Mouse (Mus musculus): ENCODE measurements at regions not wholly inside any gene's neighbourhood (a gene's known extent, or its start where the extent isn't known, plus 50 kb on each side); places are given as distances from the start of the nearest gene placed in this dataset.

DNA sequence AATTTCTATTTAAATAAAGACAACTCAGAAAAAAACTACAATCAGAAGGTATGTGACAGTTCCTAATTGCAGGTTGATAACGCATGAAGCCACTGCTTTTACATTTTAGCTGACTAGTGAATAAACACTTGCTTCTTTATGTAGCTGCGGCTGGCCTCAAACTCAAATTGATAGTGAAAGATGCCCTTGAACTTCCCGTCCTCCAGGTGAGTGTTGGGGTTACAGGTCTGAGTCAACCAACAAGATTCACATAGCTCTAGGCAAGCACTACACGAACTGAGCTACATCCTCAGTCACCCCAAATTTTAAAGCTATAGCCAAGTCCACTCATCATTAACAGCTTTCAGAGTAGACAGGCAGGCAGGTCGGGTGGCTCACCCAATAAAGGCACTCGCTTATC lies 72.6 kb downstream of the Sox4 start:
- TF ChIP-seq POLR2A (IDR thresholded peaks at IDR 0.05; ENCODE audit: control insufficient read depth, extremely low read depth, insufficient read depth, low read length, poor library complexity), result no peak
- no peak for TF ChIP-seq CTCF (IDR thresholded peaks at IDR 0.05; ENCODE audit: borderline replicate concordance, control insufficient read depth, extremely low read depth, insufficient read depth, low read length, poor library complexity)

Data from thymus, adult 2 months (tissue).